Mouse (Mus musculus): ENCODE measurements around the gene Dcun1d2. TPM values are rescaled to one million over a fixed set of nuclear protein-coding genes. Genes with fewer than 3 reads are reported as not detected.

Dcun1d2 gene
- total and polyA plus RNA-seq, 3 experiments, result 13.2 to 14.9 (median 14.7) TPM

DNA sequence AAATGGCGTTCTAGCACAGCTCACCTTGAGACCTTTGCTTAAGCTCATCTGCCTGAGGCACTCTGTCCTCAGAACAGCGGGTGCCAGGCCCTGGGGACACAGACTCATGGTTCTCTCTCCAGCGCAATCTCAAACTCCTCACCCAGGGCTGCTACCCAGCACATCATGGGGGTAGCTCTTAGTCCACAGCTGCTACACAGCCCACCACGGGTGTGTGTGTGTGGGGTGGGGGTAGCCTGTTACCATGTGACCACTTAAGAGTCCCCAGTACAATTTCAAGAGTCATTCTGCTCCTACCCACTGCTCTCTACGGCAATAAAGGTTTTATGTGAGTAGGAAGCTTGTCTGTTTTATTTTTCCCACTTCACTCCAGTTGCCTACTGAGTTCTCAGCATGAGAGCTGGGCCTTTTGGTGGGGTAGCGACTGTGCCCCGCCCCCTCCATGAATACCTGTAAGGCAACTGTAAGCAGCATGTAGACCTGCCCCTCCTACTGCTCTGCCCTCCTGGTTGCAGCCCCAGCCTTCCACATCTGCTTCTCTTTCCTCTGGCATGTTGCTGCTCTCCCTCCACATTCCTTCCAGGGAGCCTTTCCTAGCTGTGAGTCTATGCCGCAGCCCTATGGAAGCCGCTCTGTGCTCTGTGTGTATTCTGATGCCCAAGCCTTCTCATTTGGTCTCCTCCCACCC is 58.9 kb downstream of the Dcun1d2 start:
- Histone ChIP-seq H3K27ac (ENCODE audit: insufficient read depth, low read depth) (no peak overlapping the region), H3K4me1 (ENCODE audit: control insufficient read depth in 1 of 2, insufficient read depth in 2 of 2) (peaks cover 11 to 26% of the 10 kb centered on the region in 2 experiments), H3K79me2 (replicated peaks; ENCODE audit: control insufficient read depth, extremely low read depth, insufficient read depth, poor library complexity, severe bottlenecking) (no peaks in the 10 kb centered on the region), H3K27me3 (replicated peaks) (peaks cover 96% of the 10 kb centered on the region), H3K36me3 (replicated peaks in 1 of 2; ENCODE audit: control insufficient read depth in 1 of 2, insufficient read depth in 1 of 2, low read length in 1 of 2) (no peaks in the 10 kb centered on the region), H3K9ac (ENCODE audit: insufficient read depth, low read depth) (no peak overlapping the region), H3K4me2 (ENCODE audit: insufficient read depth, low read depth, poor library complexity, severe bottlenecking) (no peak overlapping the region), H3K4me3 (replicated peaks in 1 of 3; ENCODE audit: low read depth in 2 of 3, low read length in 2 of 3, poor library complexity in 1 of 3) (no peak overlapping the region), H3K9me3 (replicated peaks; ENCODE audit: low read length) (peaks cover 2% of the 10 kb centered on the region)
- no peak for TF ChIP-seq ELF1 (IDR thresholded peaks at IDR 0.05; ENCODE audit: low read depth, low read length)
- TF ChIP-seq HCFC1 (IDR thresholded peaks at IDR 0.05; ENCODE audit: low read depth, low read length), result no peak
- no peak for TF ChIP-seq RCOR1 (conservative IDR thresholded peaks at IDR 0.05; ENCODE audit: low read depth, low read length)
- no peak for TF ChIP-seq MYC (IDR thresholded peaks at IDR 0.05; ENCODE audit: low read depth, low read length)
- no peak for TF ChIP-seq MAX (IDR thresholded peaks at IDR 0.05; ENCODE audit: low read length)
- no peak for TF ChIP-seq RAD21 (IDR thresholded peaks at IDR 0.05; ENCODE audit: low read depth, low read length)
- TF ChIP-seq JUND (conservative IDR thresholded peaks at IDR 0.05; ENCODE audit: low read depth, low read length), result no peak
- no peak for TF ChIP-seq BHLHE40 (IDR thresholded peaks at IDR 0.05; ENCODE audit: low read depth, low read length)
- no peak for TF ChIP-seq PAX5 (IDR thresholded peaks at IDR 0.05; ENCODE audit: low read length)
- no peak for TF ChIP-seq NRF1 (IDR thresholded peaks at IDR 0.05; ENCODE audit: low read depth, low read length)
- TF ChIP-seq SIN3A (IDR thresholded peaks at IDR 0.05; ENCODE audit: low read length), result no peak
- no peak for TF ChIP-seq POLR2A (IDR thresholded peaks at IDR 0.05; ENCODE audit: low read depth, low read length)
- no peak for TF ChIP-seq ZKSCAN1 (IDR thresholded peaks at IDR 0.05; ENCODE audit: borderline replicate concordance, low read depth, low read length)
- in situ Hi-C loops (cut with MboI; ENCODE audit: low pct_ligation_motif_present, low pct_unique_long_range_greater_than_20kb, low sequenced_read_pairs) (no loop called here), dilution Hi-C loops (cut with MboI; ENCODE audit: extremely low pct_ligation_motif_present, extremely low pct_unique_long_range_greater_than_20kb, low sequenced_read_pairs) (no loop called here)
- no peak for DNase-seq (ENCODE audit: extremely low read depth)

DNA sequence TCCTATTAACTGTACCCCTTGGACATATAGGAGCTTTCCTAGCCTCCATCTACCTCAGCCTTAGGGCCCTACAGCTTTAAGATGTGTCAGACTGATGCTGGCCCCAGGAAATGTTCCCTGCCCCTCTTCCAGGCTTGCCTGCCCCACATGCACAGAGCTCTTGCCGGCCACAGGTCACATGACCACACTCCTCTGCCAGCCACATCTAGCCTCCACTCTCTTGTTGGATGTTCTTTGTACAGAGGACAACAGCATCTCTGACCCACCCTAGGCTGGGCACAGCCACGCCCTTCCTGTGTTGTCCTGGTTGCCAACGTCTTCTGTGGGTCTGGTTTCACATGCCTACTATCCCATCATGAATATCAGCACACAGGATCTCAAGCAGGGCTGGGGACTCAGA is 60.7 kb downstream of the Dcun1d2 start:
- Histone ChIP-seq H3K36me3 (replicated peaks in 1 of 2; ENCODE audit: control insufficient read depth in 1 of 2, insufficient read depth in 1 of 2, low read length in 1 of 2) (no peaks in the 10 kb centered on the region), H3K4me2 (ENCODE audit: insufficient read depth, low read depth, poor library complexity, severe bottlenecking) (no peak overlapping the region), H3K4me1 (ENCODE audit: control insufficient read depth in 1 of 2, insufficient read depth in 2 of 2) (peaks cover 11 to 26% of the 10 kb centered on the region in 2 experiments), H3K27me3 (replicated peaks) (peaks cover 99% of the 10 kb centered on the region), H3K9me3 (replicated peaks; ENCODE audit: low read length) (peaks cover 2% of the 10 kb centered on the region), H3K9ac (ENCODE audit: insufficient read depth, low read depth) (no peak overlapping the region), H3K27ac (ENCODE audit: insufficient read depth, low read depth) (no peak overlapping the region), H3K79me2 (replicated peaks; ENCODE audit: control insufficient read depth, extremely low read depth, insufficient read depth, poor library complexity, severe bottlenecking) (no peaks in the 10 kb centered on the region), H3K4me3 (replicated peaks in 1 of 3; ENCODE audit: low read depth in 2 of 3, low read length in 2 of 3, poor library complexity in 1 of 3) (no peak overlapping the region)
- no peak for DNase-seq (ENCODE audit: extremely low read depth)
- TF ChIP-seq ZMIZ1 (IDR thresholded peaks at IDR 0.05; ENCODE audit: low read depth, low read length) (no peak), USF1 (IDR thresholded peaks at IDR 0.05; ENCODE audit: low read depth, low read length) (peak; percentile 38; the same call in 1 of the 2 replicates)
- in situ Hi-C loops (cut with MboI; ENCODE audit: low pct_ligation_motif_present, low pct_unique_long_range_greater_than_20kb, low sequenced_read_pairs) (no loop called here), dilution Hi-C loops (cut with MboI; ENCODE audit: extremely low pct_ligation_motif_present, extremely low pct_unique_long_range_greater_than_20kb, low sequenced_read_pairs) (no loop called here)
